Mouse (Mus musculus) heart, embryonic 14.5 days (tissue): Measurements from ENCODE around the gene Megf8. TPM values are rescaled to one million over a fixed set of nuclear protein-coding genes. Genes with fewer than 3 reads are reported as not detected.

Experiments used
- ATAC-seq: fragments of 200-750 bp; cut with Nextera tagmentation; 2 replicates; pipeline ENCODE4 v1.8.0; 2017; ENCODE audit warnings: low read depth, moderate TSS enrichment; ENCODE audit not compliant: insufficient number of reproducible peaks, insufficient read depth, low FRiP score
- H3K27ac ChIP-seq, 2 experiments: fragments of 200-500 bp in 1 of 2; fragments of 300-500 bp in 1 of 2; sonication (generic) in 1 of 2; replicated peaks in 1 of 2; 2 replicates each; pipeline ENCODE4 v1.5.1; 2012 to 2014; ENCODE audit warnings: low read depth in 2 of 2, low read length in 2 of 2, control low read depth in 1 of 2, mild to moderate bottlenecking in 1 of 2, mixed read lengths in 1 of 2; ENCODE audit not compliant: control insufficient read depth in 1 of 2, insufficient read depth in 1 of 2
- H3K27me3 ChIP-seq: fragments of 300-500 bp; sonication (generic); 2 replicates; pipeline ENCODE4 v1.6.1; 2014; ENCODE audit warnings: mild to moderate bottlenecking, low read length, control low read depth; ENCODE audit not compliant: control insufficient read depth, insufficient read depth
- H3K36me3 ChIP-seq: fragments of 300-500 bp; sonication (generic); 2 replicates; pipeline ENCODE4 v1.6.1; 2014; ENCODE audit warnings: mild to moderate bottlenecking, control low read depth, low read length, mixed read lengths; ENCODE audit not compliant: control insufficient read depth, insufficient read depth
- H3K4me1 ChIP-seq, 2 experiments: fragments of 200-500 bp in 1 of 2; fragments of 300-500 bp in 1 of 2; sonication (generic) in 1 of 2; 2 replicates each; pipeline ENCODE4 v1.6.1; 2012 to 2014; ENCODE audit warnings: low read length in 2 of 2, control low read depth in 1 of 2, mixed read lengths in 1 of 2; ENCODE audit not compliant: control insufficient read depth in 2 of 2, insufficient read depth in 2 of 2
- H3K4me2 ChIP-seq: fragments of 300-500 bp; sonication (generic); 2 replicates; pipeline ENCODE4 v1.6.1; 2014; ENCODE audit warnings: mild to moderate bottlenecking, low read length
- H3K4me3 ChIP-seq, 2 experiments: fragments of 200-500 bp in 1 of 2; fragments of 300-500 bp in 1 of 2; sonication (generic) in 1 of 2; 2 replicates each; pipeline ENCODE4 v1.5.1; 2012 to 2014; ENCODE audit warnings: low read length in 2 of 2, mild to moderate bottlenecking in 2 of 2, control low read depth in 1 of 2, low read depth in 1 of 2, moderate library complexity in 1 of 2; ENCODE audit not compliant: control insufficient read depth in 1 of 2, insufficient read depth in 1 of 2
- H3K9ac ChIP-seq: fragments of 300-500 bp; sonication (generic); 2 replicates; pipeline ENCODE4 v1.6.1; 2014; ENCODE audit warnings: mild to moderate bottlenecking, low read length
- H3K9me3 ChIP-seq: fragments of 300-500 bp; sonication (generic); 2 replicates; pipeline ENCODE4 v1.6.1; 2016; ENCODE audit warnings: low read length, control low read depth; ENCODE audit not compliant: control insufficient read depth
- WGBS: fragments of 180-500 bp; shearing (Covaris S2); extraction: QIAGEN DNeasy Blood & Tissue Kit; methylation state at CpG from one replicate; pipeline ENCODE4 v1.1.7; 2014; 5-methylcytosine and 5-hydroxymethylcytosine counted together
- polyA plus RNA-seq: library from polyadenylated mRNA; unstranded; fragments of >200 nt; fragmentation: Nextera tagmentation; extraction: Ambion mirVana; gene quantifications from 2 replicates; pipeline ENCODE4 v1.2.1, GENCODE M21; 2014

Megf8 gene
- polyA plus RNA-seq, 1 experiment from 2014 or later = 7.9 TPM

DNA sequence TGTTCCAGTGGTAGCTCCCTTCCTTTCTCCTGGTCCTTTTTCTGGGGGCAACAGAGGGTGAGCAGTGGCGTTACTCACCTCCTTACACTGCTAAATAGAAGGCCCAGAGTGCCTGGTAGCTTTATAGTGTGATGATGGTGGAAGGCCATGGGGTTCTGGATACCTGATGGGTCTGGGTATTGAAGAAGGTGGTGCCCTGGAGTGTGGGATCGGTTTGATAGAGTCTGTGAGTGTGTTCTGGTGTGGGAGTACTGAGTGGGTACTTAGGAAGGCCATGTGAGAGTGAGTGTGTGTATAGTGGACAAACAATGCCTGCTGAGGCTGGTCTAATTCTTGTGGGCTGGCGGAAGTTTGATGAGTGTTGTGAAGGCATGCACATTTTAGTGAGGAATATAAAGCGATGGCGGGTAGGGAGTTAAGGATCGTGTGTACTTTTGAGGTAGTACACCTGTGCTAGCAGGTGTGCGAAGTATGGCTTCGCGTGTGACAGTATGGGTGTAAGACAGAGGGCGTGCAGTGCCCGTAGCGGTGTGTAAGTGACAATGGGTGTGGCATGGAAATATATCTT, 35.7 kb upstream of the Megf8 start:
- Histone ChIP-seq H3K36me3 (peaks cover 17% of the 10 kb centered on the region), H3K27ac (peak overlapping the region; percentile 99), H3K4me1 (peaks cover 36 to 54% of the 10 kb centered on the region in 2 experiments), H3K4me2 (peak overlapping the region; percentile 90), H3K9ac (peak overlapping the region; percentile 80), H3K27me3 (no peaks in the 10 kb centered on the region), H3K4me3 (peak overlapping the region; percentile 28 to 84), H3K9me3 (no peaks in the 10 kb centered on the region)
- WGBS = 15% methylated on average over 12 of the region's 12 CpGs
- no peak for ATAC-seq

DNA sequence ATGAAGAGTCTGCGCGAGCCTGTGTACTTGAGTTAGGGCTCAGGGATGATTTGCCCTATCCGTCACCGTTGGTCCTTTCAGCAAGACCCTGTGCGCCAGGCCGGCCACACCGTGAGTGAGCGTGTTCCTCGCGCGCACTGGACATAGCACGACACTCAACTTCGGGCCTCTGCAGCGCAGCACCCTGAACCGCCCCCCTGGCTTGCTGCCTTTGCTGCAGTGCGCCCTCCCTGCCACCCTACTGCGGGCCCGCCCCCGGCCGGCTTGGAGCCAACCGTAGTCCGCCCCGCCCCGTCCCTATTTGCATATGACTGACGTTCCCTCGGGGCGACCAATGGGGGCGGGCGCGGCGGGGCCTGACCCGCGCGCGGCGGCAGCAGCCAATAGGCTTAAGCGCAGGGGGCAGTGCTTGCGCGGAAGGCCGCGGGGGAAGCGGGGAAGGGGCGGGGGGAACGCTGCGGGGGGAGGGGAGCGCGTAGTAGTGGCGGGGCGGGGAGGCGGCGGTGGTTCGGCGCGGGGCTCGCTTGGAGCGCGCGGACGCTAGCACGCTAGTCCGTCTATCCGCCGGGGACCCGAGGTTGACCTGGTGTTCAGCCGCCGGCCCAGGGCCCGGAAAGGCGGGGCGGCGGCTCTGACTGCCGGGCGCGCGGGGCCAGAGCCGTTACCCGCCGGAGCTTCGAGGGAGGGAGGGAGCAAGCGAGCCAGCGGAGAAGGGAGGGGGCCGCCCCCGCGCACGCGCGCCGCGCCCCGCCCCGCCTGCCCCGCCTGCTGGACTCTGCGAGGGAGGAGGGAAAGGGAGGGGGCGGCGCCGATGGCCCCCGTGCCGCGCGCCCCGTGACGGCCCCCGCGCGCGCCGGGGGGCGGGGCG, 35.0 kb upstream of the Megf8 start:
- peak; percentile 77 for ATAC-seq
- H3K36me3 ChIP-seq = peaks cover 24% of the 10 kb centered on the region
- peak overlapping the region; percentile 99 for H3K27ac ChIP-seq
- H3K4me1 ChIP-seq = peaks cover 36 to 50% of the 10 kb centered on the region in 2 experiments
- WGBS = under 1% methylated on average over 68 of the region's 108 CpGs
- H3K9ac ChIP-seq = peak overlapping the region; percentile 89
- H3K27me3 ChIP-seq = no peaks in the 10 kb centered on the region
- no peaks in the 10 kb centered on the region for H3K9me3 ChIP-seq
- peak overlapping the region; percentile 90 for H3K4me2 ChIP-seq
- peak overlapping the region; percentile 83 to 84 for H3K4me3 ChIP-seq

DNA sequence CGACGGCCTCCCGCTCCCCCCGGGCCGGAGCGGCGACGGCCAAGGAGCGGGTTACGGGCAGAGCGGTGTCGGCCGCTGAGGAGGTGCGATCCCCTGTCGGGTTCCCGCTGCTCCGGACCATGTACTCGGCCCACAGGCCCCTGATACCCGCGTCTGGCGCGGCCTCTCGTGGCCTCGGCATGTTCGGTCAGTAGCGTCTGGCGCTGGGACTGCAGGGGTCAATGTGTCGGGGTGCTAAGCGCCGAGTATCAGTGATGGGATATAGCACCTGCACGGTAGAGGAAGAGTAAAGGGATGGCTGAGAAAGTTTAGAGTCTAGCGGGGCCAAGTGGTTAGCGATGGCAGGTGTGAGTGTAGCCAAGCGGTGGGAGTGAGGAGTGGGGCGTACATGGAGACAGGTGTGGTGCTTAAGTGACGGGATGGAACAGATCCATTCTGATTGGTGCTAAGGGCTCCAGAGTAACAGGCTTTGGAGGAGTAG, 34.2 kb upstream of the Megf8 start:
- under 1% methylated on average over 28 of the region's 36 CpGs for WGBS
- Histone ChIP-seq H3K36me3 (peaks cover 32% of the 10 kb centered on the region), H3K27ac (peak overlapping the region; percentile 78 to 99), H3K4me3 (peak overlapping the region; percentile 83 to 84), H3K9ac (peak overlapping the region; percentile 89), H3K4me2 (peak overlapping the region; percentile 90), H3K9me3 (no peaks in the 10 kb centered on the region), H3K4me1 (peaks cover 31 to 44% of the 10 kb centered on the region in 2 experiments), H3K27me3 (no peaks in the 10 kb centered on the region)
- ATAC-seq = no peak

DNA sequence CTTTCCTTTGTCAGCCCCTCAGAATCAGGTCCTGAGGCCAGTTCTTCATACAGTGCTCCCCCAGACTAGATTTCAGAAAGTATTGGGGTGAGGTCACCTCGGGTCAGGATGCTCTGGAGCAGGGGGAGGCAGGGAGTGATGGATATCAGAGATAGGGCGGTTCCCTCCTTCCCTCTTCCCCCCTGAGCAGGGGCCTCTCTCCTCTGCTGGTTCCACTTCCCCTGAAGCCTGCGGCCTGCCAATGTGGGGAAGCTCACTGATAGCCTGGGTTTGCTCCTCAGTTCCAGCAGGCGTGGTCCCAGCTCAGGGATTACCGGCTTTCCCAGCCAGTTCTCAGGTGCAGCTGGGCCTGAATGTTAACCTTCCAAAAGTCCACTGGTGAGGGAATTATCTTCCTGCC, 33.3 kb upstream of the Megf8 start:
- H3K9ac ChIP-seq = peak overlapping the region; percentile 89
- WGBS = 5% methylated on average over 5 of the region's 5 CpGs
- peaks cover 41% of the 10 kb centered on the region for H3K36me3 ChIP-seq
- no peaks in the 10 kb centered on the region for H3K27me3 ChIP-seq
- H3K27ac ChIP-seq = peak overlapping the region; percentile 78 to 99
- peak overlapping the region; percentile 83 to 84 for H3K4me3 ChIP-seq
- ATAC-seq = no peak
- H3K4me1 ChIP-seq = peaks cover 31 to 41% of the 10 kb centered on the region in 2 experiments
- no peaks in the 10 kb centered on the region for H3K9me3 ChIP-seq
- peak overlapping the region; percentile 90 for H3K4me2 ChIP-seq

DNA sequence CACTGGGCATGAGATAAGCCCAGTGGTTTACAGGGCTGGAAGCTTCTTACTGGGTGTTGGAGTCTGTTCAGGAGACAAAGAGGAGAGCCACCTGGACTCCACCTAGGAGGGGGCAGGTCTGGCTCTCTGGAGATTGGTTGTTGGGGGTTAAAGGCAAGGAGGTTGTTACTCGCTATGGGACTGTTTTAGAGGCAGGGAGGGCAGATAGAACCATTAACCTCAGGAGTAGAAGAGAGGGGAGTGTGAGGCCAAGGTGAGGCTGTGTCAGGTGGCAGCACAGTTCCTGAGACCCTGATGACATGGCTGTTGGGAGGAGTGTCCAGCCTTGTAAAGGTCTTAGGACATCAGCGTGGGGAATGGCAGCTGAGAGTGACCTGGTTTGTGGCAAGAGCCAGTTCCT, 32.8 kb upstream of the Megf8 start:
- peak overlapping the region; percentile 90 for H3K4me2 ChIP-seq
- H3K27me3 ChIP-seq = no peaks in the 10 kb centered on the region
- peaks cover 46% of the 10 kb centered on the region for H3K36me3 ChIP-seq
- peak overlapping the region in 1 of 2 experiments; percentile 99; a peak in 2 of 4 replicates for H3K27ac ChIP-seq
- ATAC-seq = no peak
- H3K4me3 ChIP-seq = peak overlapping the region in 1 of 2 experiments; percentile 84; a peak in 2 of 4 replicates
- no peaks in the 10 kb centered on the region for H3K9me3 ChIP-seq
- peaks cover 31 to 41% of the 10 kb centered on the region in 2 experiments for H3K4me1 ChIP-seq
- WGBS = 57% methylated on average over 2 of the region's 2 CpGs
- H3K9ac ChIP-seq = peak overlapping the region; percentile 89

DNA sequence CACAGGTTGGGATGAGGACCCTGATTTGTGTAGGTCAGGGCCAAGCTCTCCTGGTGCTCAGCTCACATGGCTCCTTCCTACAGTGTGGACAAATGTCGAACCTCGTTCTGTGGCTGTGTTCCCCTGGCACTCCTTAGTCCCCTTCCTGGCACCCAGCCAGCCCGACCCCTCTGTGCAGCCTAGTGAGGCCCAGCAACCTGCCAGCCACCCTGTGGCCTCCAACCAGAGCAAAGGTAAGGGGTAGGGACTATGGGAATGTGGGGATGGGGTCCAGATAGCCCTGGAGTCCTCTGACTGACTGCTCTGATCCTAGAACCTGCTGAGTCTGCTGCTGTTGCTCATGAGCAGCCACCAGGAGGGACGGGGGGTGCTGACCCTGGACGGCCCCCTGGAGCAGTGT, 32.2 kb upstream of the Megf8 start:
- H3K27ac ChIP-seq = peak overlapping the region in 1 of 2 experiments; percentile 99; a peak in 1 of 4 replicates

DNA sequence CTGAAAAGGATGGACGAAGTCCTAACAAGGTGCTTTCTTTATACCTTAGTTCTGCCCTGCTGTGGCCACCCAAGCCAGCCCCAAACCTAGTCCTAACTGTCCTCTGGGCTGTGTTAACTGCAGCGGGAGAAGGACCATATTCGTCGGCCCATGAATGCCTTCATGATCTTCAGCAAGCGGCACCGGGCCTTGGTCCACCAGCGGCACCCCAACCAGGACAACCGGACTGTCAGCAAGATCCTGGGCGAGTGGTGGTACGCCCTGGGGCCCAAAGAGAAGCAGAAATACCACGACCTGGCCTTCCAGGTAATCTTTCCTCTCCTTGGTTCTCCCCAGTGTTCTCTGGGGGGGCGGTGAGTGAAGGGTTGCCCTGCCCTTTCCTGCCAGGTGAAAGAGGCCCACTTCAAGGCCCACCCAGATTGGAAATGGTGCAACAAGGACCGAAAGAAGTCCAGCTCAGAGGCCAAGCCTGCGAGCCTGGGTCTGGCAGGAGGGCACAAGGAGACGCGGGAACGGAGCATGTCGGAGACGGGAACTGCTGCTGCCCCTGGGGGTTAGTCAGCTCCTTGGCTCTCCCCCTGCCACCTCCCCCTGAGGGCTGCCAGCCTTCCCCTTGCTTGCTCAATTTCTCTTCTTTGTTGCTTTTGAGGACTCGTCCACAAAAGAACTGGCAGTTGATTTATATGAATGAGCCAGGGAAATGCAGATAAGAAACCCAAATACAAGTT, 31.3 kb upstream of the Megf8 start:
- no peak overlapping the region for H3K4me3 ChIP-seq
- H3K27me3 ChIP-seq = no peaks in the 10 kb centered on the region
- H3K36me3 ChIP-seq = peaks cover 61% of the 10 kb centered on the region
- H3K9ac ChIP-seq = no peak overlapping the region
- H3K9me3 ChIP-seq = no peaks in the 10 kb centered on the region
- H3K4me2 ChIP-seq = no peak overlapping the region
- H3K27ac ChIP-seq = no peak overlapping the region
- 92% methylated on average over 20 of the region's 20 CpGs for WGBS
- ATAC-seq = no peak
- peaks cover 24 to 31% of the 10 kb centered on the region in 2 experiments for H3K4me1 ChIP-seq

More for the DNA sequence above, 32.2 kb upstream of the Megf8 start:
- Histone ChIP-seq H3K4me1 (peaks cover 28 to 39% of the 10 kb centered on the region in 2 experiments), H3K27me3 (no peaks in the 10 kb centered on the region), H3K4me2 (peak overlapping the region; percentile 90), H3K9ac (peak overlapping the region; percentile 89), H3K9me3 (no peaks in the 10 kb centered on the region), H3K4me3 (no peak overlapping the region), H3K36me3 (peaks cover 52% of the 10 kb centered on the region)
- no peak for ATAC-seq
- 47% methylated on average over 5 of the region's 5 CpGs for WGBS
